Mouse (Mus musculus) E14TG2a.4 (cell line): ENCODE measurements around the gene Tgfb1.

Experiments used
- H3K27me3 ChIP-seq: 2 replicates; pipeline ENCODE4 v1.6.1; 2014; ENCODE audit warnings: low read length, control low read depth; ENCODE audit not compliant: insufficient read depth
- H3K36me3 ChIP-seq: 2 replicates; pipeline ENCODE4 v1.6.1; 2014; ENCODE audit warnings: low read length, control low read depth; ENCODE audit not compliant: insufficient read depth
- H3K4me1 ChIP-seq: replicated peaks from 2 replicates; pipeline ENCODE4 v1.6.1; 2014; ENCODE audit warnings: low read depth, low read length, control low read depth
- H3K4me3 ChIP-seq: replicated peaks from 2 replicates; pipeline ENCODE4 v1.5.1; 2014; ENCODE audit warnings: mild to moderate bottlenecking, low read length
- H3K9me3 ChIP-seq: 2 replicates; pipeline ENCODE4 v1.6.1; 2014; ENCODE audit warnings: low read length, control low read depth
- CTCF ChIP-seq: conservative IDR thresholded peaks from 2 replicates; pipeline ENCODE4 v1.5.1; 2014; ENCODE audit warnings: low read length
- NANOG ChIP-seq: IDR thresholded peaks from 2 replicates; pipeline ENCODE4 v1.6.1; 2014; ENCODE audit warnings: borderline replicate concordance, low read length, mixed read lengths
- POU5F1 ChIP-seq: IDR thresholded peaks from 2 replicates; pipeline ENCODE4 v1.6.1; 2014; ENCODE audit warnings: low read length, borderline replicate concordance

The Tgfb1 gene

GRCm38 (mm10) chr7:25705801-25706251 lies 19.0 kb downstream of the Tgfb1 start:
- Histone ChIP-seq H3K9me3 (peaks cover 7% of the 10 kb centered on the region), H3K27me3 (peaks cover 13% of the 10 kb centered on the region), H3K4me3 (no peak overlapping the region), H3K4me1 (peaks cover 59% of the 10 kb centered on the region), H3K36me3 (no peaks in the 10 kb centered on the region)
- TF ChIP-seq POU5F1 (no peak), CTCF (no peak), NANOG (no peak)

GRCm38 (mm10) chr7:25706578-25707170 lies 19.9 kb downstream of the Tgfb1 start:
- no peak overlapping the region for H3K4me3 ChIP-seq
- TF ChIP-seq NANOG (no peak), CTCF (no peak), POU5F1 (no peak)
- H3K9me3 ChIP-seq: peaks cover 7% of the 10 kb centered on the region
- H3K4me1 ChIP-seq: peaks cover 68% of the 10 kb centered on the region
- H3K27me3 ChIP-seq: peaks cover 13% of the 10 kb centered on the region
- H3K36me3 ChIP-seq: 0 out of 2 replicates have a peak, but pooled peaks cover 7% of the 10 kb centered on the region

- peaks cover 16% of the 10 kb centered on the region for H3K36me3 ChIP-seq
- H3K4me3 ChIP-seq: peak overlapping the region; percentile 67
- peaks cover 78% of the 10 kb centered on the region for H3K4me1 ChIP-seq
- no peak for TF ChIP-seq POU5F1
- TF ChIP-seq CTCF: no peak
- TF ChIP-seq NANOG: no peak
- H3K27me3 ChIP-seq: peaks cover 13% of the 10 kb centered on the region
- no peaks in the 10 kb centered on the region for H3K9me3 ChIP-seq
These were observed 20.9 kb downstream of the Tgfb1 start for GRCm38 (mm10) chr7:25707581-25708292.

GRCm38 (mm10) chr7:25709961-25710360 lies 23.2 kb downstream of the Tgfb1 start:
- TF ChIP-seq NANOG (no peak), CTCF (no peak), POU5F1 (no peak)
- H3K4me1 ChIP-seq: peaks cover 84% of the 10 kb centered on the region
- H3K4me3 ChIP-seq: peak overlapping the region; percentile 65
- no peaks in the 10 kb centered on the region for H3K27me3 ChIP-seq
- no peaks in the 10 kb centered on the region for H3K9me3 ChIP-seq
- H3K36me3 ChIP-seq: peaks cover 38% of the 10 kb centered on the region

- Histone ChIP-seq H3K9me3 (no peaks in the 10 kb centered on the region), H3K4me3 (peak overlapping the region; percentile 65), H3K36me3 (peaks cover 44% of the 10 kb centered on the region), H3K27me3 (no peaks in the 10 kb centered on the region), H3K4me1 (peaks cover 84% of the 10 kb centered on the region)
- TF ChIP-seq CTCF: no peak
- no peak for TF ChIP-seq NANOG
- TF ChIP-seq POU5F1: no peak
These were observed 23.8 kb downstream of the Tgfb1 start for GRCm38 (mm10) chr7:25710519-25711130.

GRCm38 (mm10) chr7:25711165-25711564 lies 24.4 kb downstream of the Tgfb1 start:
- Histone ChIP-seq H3K9me3 (no peaks in the 10 kb centered on the region), H3K36me3 (peaks cover 50% of the 10 kb centered on the region), H3K27me3 (no peaks in the 10 kb centered on the region), H3K4me1 (peaks cover 84% of the 10 kb centered on the region), H3K4me3 (peak overlapping the region; percentile 65; the same call in 1 of the 2 replicates)
- no peak for TF ChIP-seq NANOG
- TF ChIP-seq CTCF: no peak
- TF ChIP-seq POU5F1: no peak

- H3K27me3 ChIP-seq: no peaks in the 10 kb centered on the region
- peaks cover 56% of the 10 kb centered on the region for H3K36me3 ChIP-seq
- peaks cover 85% of the 10 kb centered on the region for H3K4me1 ChIP-seq
- no peak for TF ChIP-seq NANOG
- no peak overlapping the region for H3K4me3 ChIP-seq
- H3K9me3 ChIP-seq: no peaks in the 10 kb centered on the region
These were observed 25.0 kb downstream of the Tgfb1 start for GRCm38 (mm10) chr7:25711731-25712197.

GRCm38 (mm10) chr7:25712801-25713200 lies 26.0 kb downstream of the Tgfb1 start:
- Histone ChIP-seq H3K27me3 (no peaks in the 10 kb centered on the region), H3K9me3 (no peaks in the 10 kb centered on the region), H3K36me3 (peaks cover 59% of the 10 kb centered on the region), H3K4me3 (no peak overlapping the region), H3K4me1 (peaks cover 84% of the 10 kb centered on the region)
- TF ChIP-seq CTCF: no peak
- TF ChIP-seq POU5F1: no peak
- TF ChIP-seq NANOG: no peak
